Mouse (Mus musculus) ES-E14 (cell line): ENCODE measurements around the gene 4930539E08Rik. TPM values are rescaled to one million over a fixed set of nuclear protein-coding genes. Genes with fewer than 3 reads are reported as not detected.

Source experiments
- DNase-seq: peaks from one replicate; pipeline ENCODE4 v3.0.0-alpha.2; 2013; ENCODE audit warnings: low read depth, low spot score
- H3K27ac ChIP-seq: 2 replicates; pipeline ENCODE4 v1.5.1; 2012; ENCODE audit warnings: low read depth, mild to moderate bottlenecking, low read length, moderate library complexity, mixed read lengths; ENCODE audit not compliant: poor library complexity, insufficient read depth, severe bottlenecking
- H3K36me3 ChIP-seq: 2 replicates; pipeline ENCODE4 v1.6.1; 2012; ENCODE audit warnings: mild to moderate bottlenecking, low read length, moderate library complexity, mixed read lengths; ENCODE audit not compliant: control insufficient read depth, poor library complexity, insufficient read depth, severe bottlenecking
- H3K4me1 ChIP-seq, 2 experiments: fragments of 150-350 bp in 1 of 2; sonication (generic) in 1 of 2; 2 replicates each; pipeline ENCODE4 v1.6.1; 2012; ENCODE audit warnings: low read length in 2 of 2, mild to moderate bottlenecking in 1 of 2, mixed read lengths in 1 of 2; ENCODE audit not compliant: control insufficient read depth in 2 of 2, insufficient read depth in 2 of 2, poor library complexity in 1 of 2
- H3K4me3 ChIP-seq, 2 experiments: fragments of 150-350 bp in 1 of 2; sonication (generic) in 1 of 2; 2 replicates each; pipeline ENCODE4 v1.5.1; 2012; ENCODE audit warnings: low read length in 2 of 2, low read depth in 1 of 2, mild to moderate bottlenecking in 1 of 2, mixed read lengths in 1 of 2; ENCODE audit not compliant: insufficient read depth in 1 of 2, poor library complexity in 1 of 2, severe bottlenecking in 1 of 2
- H3K9ac ChIP-seq: 2 replicates; pipeline ENCODE4 v1.6.1; 2012; ENCODE audit warnings: low read depth, mild to moderate bottlenecking, low read length, mixed read lengths; ENCODE audit not compliant: poor library complexity, insufficient read depth, severe bottlenecking
- H3K9me3 ChIP-seq: fragments of 150-350 bp; sonication (generic); 2 replicates; pipeline ENCODE4 v1.6.1; 2012; ENCODE audit warnings: low read depth, mild to moderate bottlenecking, low read length; ENCODE audit not compliant: control insufficient read depth, insufficient read depth
- CHD2 ChIP-seq: IDR thresholded peaks from 2 replicates; pipeline ENCODE4 v1.6.1; 2014; ENCODE audit warnings: mild to moderate bottlenecking, low read depth, low read length, inconsistent platforms
- HCFC1 ChIP-seq: IDR thresholded peaks from 2 replicates; pipeline ENCODE4 v1.6.1; 2012; ENCODE audit warnings: low read length, inconsistent platforms, borderline replicate concordance; ENCODE audit not compliant: insufficient read depth
- MAFK ChIP-seq: IDR thresholded peaks from 2 replicates; pipeline ENCODE4 v1.6.1; 2014; ENCODE audit warnings: mild to moderate bottlenecking, low read depth, low read length, inconsistent platforms; ENCODE audit not compliant: insufficient read depth
- ZC3H11A ChIP-seq: IDR thresholded peaks from 2 replicates; pipeline ENCODE4 v1.6.1; 2012; ENCODE audit warnings: low read depth, mild to moderate bottlenecking, inconsistent platforms, low read length, borderline replicate concordance
- ZNF384 ChIP-seq: IDR thresholded peaks from 2 replicates; pipeline ENCODE4 v1.6.1; 2012; ENCODE audit warnings: low read depth, low read length, inconsistent platforms
- in situ Hi-C, 2 experiments: fragments of 600-800 bp; cut with MboI; formaldehyde crosslinking; loops; one replicate each; pipeline ENCODE4 v1.15.1; 2025; ENCODE audit warnings: low sequenced_read_pairs in 2 of 2, inconsistent platforms in 1 of 2; ENCODE audit not compliant: unreplicated experiment in 2 of 2
- total RNA-seq: library from RNA; depleted of rRNA; stranded (reverse); fragments of 300-350 nt; gene quantifications from 2 replicates; pipeline ENCODE4 v1.2.3, GENCODE M21; 2012

4930539E08Rik gene
- total RNA-seq, 1 experiment, result 1.2 TPM

- no peaks in the 10 kb centered on the region for H3K36me3 ChIP-seq
- in situ Hi-C loops, result no loop called here
- H3K27ac ChIP-seq, result no peak overlapping the region
- TF ChIP-seq ZNF384 (peak; percentile 19; the same call in 1 of the 2 replicates), HCFC1 (no peak)
- peaks cover 7 to 18% of the 10 kb centered on the region in 2 experiments; a peak in 3 of 4 replicates for H3K4me1 ChIP-seq
- no peaks in the 10 kb centered on the region for H3K9me3 ChIP-seq
- no peak overlapping the region for H3K4me3 ChIP-seq
- no peak for DNase-seq
- no peak overlapping the region for H3K9ac ChIP-seq
These were observed 13.6 kb downstream of the 4930539E08Rik start for GRCm38 (mm10) chr17:28901559-28901958.

- H3K9ac ChIP-seq, result peak overlapping the region; percentile 23; the same call in 1 of the 2 replicates
- in situ Hi-C loops, result no loop called here
- H3K27ac ChIP-seq, result no peak overlapping the region
These were observed 15.7 kb downstream of the 4930539E08Rik start for GRCm38 (mm10) chr17:28899427-28899826.

GRCm38 (mm10) chr17:28898249-28898648, 16.9 kb downstream of the 4930539E08Rik start:
- no peak for DNase-seq
- Histone ChIP-seq H3K9me3 (no peaks in the 10 kb centered on the region), H3K9ac (peak overlapping the region; percentile 23; the same call in 1 of the 2 replicates), H3K27ac (no peak overlapping the region; the same call in 1 of the 2 replicates), H3K4me1 (peaks cover 9 to 14% of the 10 kb centered on the region in 2 experiments), H3K4me3 (peak overlapping the region; percentile 27 to 31; a peak in 3 of 4 replicates), H3K36me3 (no peaks in the 10 kb centered on the region)
- in situ Hi-C loops, result no loop called here
- no peak for TF ChIP-seq HCFC1
- TF ChIP-seq CHD2, result no peak
- TF ChIP-seq MAFK, result no peak
- no peak for TF ChIP-seq ZNF384
- TF ChIP-seq ZC3H11A, result no peak

More at GRCm38 (mm10) chr17:28899427-28899826, 15.7 kb downstream of the 4930539E08Rik start:
- Histone ChIP-seq H3K36me3 (no peaks in the 10 kb centered on the region), H3K4me1 (peaks cover 9 to 14% of the 10 kb centered on the region in 2 experiments), H3K9me3 (no peaks in the 10 kb centered on the region), H3K4me3 (peak overlapping the region; percentile 27 to 31)
- TF ChIP-seq MAFK (no peak), ZNF384 (no peak), CHD2 (no peak), HCFC1 (no peak), ZC3H11A (no peak)
- DNase-seq, result no peak

- H3K4me1 ChIP-seq, result peaks cover 9 to 14% of the 10 kb centered on the region in 2 experiments
- H3K9me3 ChIP-seq, result no peaks in the 10 kb centered on the region
- in situ Hi-C loops, result no loop called here
- TF ChIP-seq ZC3H11A (no peak), MAFK (no peak), CHD2 (no peak), ZNF384 (no peak), HCFC1 (no peak)
- DNase-seq, result no peak
- H3K4me3 ChIP-seq, result no peak overlapping the region
- H3K36me3 ChIP-seq, result no peaks in the 10 kb centered on the region
- H3K27ac ChIP-seq, result no peak overlapping the region; the same call in 1 of the 2 replicates
- no peak overlapping the region for H3K9ac ChIP-seq
These were observed 17.3 kb downstream of the 4930539E08Rik start for GRCm38 (mm10) chr17:28897817-28898216.
